ENCODE assay signal across 12 mouse cellular contexts in the genomic region with DNA sequence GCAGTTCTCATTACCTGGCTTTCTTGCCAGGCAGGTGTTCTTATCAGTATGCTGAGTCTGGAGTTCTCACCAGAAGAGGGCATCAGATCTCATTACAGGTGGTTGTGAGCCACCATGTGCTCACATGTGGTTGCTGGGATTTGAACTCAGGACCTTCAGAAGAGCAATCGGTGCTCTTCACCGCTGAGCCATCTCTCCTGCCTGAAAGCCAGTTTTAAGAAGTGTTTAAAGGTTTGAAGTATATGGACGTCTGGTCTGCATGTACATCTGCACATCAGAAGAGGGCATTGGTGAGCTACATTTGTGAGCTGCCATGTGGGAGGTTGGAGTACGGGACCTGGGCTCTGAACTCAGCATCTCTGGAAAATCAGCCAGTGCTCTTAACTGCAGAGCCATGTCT. TPM values are rescaled to one million over a fixed set of nuclear protein-coding genes. Genes with fewer than 3 reads are reported as not detected.
DNase-seq lines count a peak whose midpoint lies in the region; TF ChIP-seq lines count a peak whose summit lies in the region.
"Had no signal": no experiment of that assay in that cellular context is flagged by ENCODE, and none has a peak within 500 bp of the region (broad histone marks: within the 10 kb centered on the region; RNA-seq: fewer than 3 reads in every experiment).

No protein-coding gene starts in this region.

- TF ChIP-seq CTCF in left cerebral cortex, adult 2 months (IDR thresholded peaks at IDR 0.05), result peak; percentile 43

- H3K27ac ChIP-seq in left cerebral cortex, adult 2 months, result no peak overlapping the region
- H3K27ac ChIP-seq: stomach, embryonic 15.5 days had no signal

- no peak overlapping the region for H3K4me3 ChIP-seq in left cerebral cortex, adult 2 months

- intact Hi-C loops in left cerebral cortex, adult 2 months (cut with DNase I), result loop anchor here (5.0 kb wide), 1 partner anchor 66 kb away; no protein-coding TSS in a partner anchor
- intact Hi-C loops in left cerebral cortex, postnatal 10 days (cut with DNase I), result loop anchor here (5.0 kb wide), 1 partner anchor 66 kb away; no protein-coding TSS in a partner anchor
- intact Hi-C loops in left cerebral cortex, postnatal 36 days (cut with DNase I), result loop anchor here (5.0 to 10.0 kb wide), 2 partner anchors 66 to 331 kb away; partner anchors contain the start of gene Ndufv2

- DNase-seq in embryo, embryonic 10 days (ENCODE audit: low spot score), result peak; percentile 27
- no peak for DNase-seq in embryo, embryonic 9.5 days (ENCODE audit: extremely low spot score)
- DNase-seq in left cerebral cortex, adult 2 months (ENCODE audit: extremely low spot score in 1 of 2, low spot score in 2 of 2), result no peak
- DNase-seq in left cerebral cortex, postnatal 10 days (ENCODE audit: extremely low spot score in 1 of 2, low spot score in 2 of 2), result no peak
- DNase-seq in 3T3-L1 (ENCODE audit: low read depth, low spot score), result peak; percentile 71
- peak; percentile 47 for DNase-seq in brain, adult 2 months (ENCODE audit: low read depth, low spot score)
- DNase-seq in frontal cortex, postnatal 10 days (ENCODE audit: low spot score in 2 of 2), result no peak
- no peak for DNase-seq in left cerebral cortex, postnatal 36 days (ENCODE audit: low spot score in 2 of 2)
- DNase-seq: embryo, embryonic 11 days; kidney, adult 11 months; right cerebral cortex, postnatal 14 days had no signal

RNA-seq across cellular contexts. Expression of gene Rab31, which starts 1.1 kb away (rescaled TPM):
- total RNA-seq in left cerebral cortex, adult 2 months (2021), result 10 to 100 TPM; 53.6 to 54.7 TPM
- total RNA-seq in left cerebral cortex, postnatal 10 days (2021), result 10 to 100 TPM; 82.5 to 84.5 TPM
- total RNA-seq in left cerebral cortex, postnatal 36 days (2021), result 10 to 100 TPM; 62.7 to 65.7 TPM

RNA-seq across cellular contexts. Expression of gene Ppp4r1, which starts 8.8 kb away (rescaled TPM):
- total RNA-seq in left cerebral cortex, adult 2 months (2021), result 10 to 100 TPM; 46.5 to 52.5 TPM
- 10 to 100 TPM; 65.3 to 66.5 TPM for total RNA-seq in left cerebral cortex, postnatal 10 days (2021)
- 10 to 100 TPM; 37.4 to 64.8 TPM for total RNA-seq in left cerebral cortex, postnatal 36 days (2021)

Comparison
In these comparisons a context has a peak if more than half of its experiments do, and no peak if none do; other contexts are left out.
1. DNase-seq: peak in embryo, embryonic 10 days (single experiment), 3T3-L1 (single experiment) and brain, adult 2 months (single experiment); none in embryo, embryonic 9.5 days (single experiment), left cerebral cortex, adult 2 months (0 of 2), left cerebral cortex, postnatal 10 days (0 of 2), frontal cortex, postnatal 10 days (0 of 2) and left cerebral cortex, postnatal 36 days (0 of 2).